Mouse (Mus musculus): Measurements from ENCODE around the gene Six5. TPM values are rescaled to one million over a fixed set of nuclear protein-coding genes. Genes with fewer than 3 reads are reported as not detected.
A peak's percentile ranks its signal among the peaks of the same experiment; 100 is the strongest.
"Not testable (repeated sequence)": the region's sequence is repeated elsewhere in the genome, so short reads cannot be mapped to it uniquely, and the experiment has no call there.

Gene Six5
- polyA plus RNA-seq, 1 experiment from 2014 or later: 7.6 TPM

GRCm38 (mm10) chr7:19057405-19057804 lies 37.0 kb upstream of the Six5 start:
- H3K9me3 ChIP-seq: no peaks in the 10 kb centered on the region
- peaks cover 44% of the 10 kb centered on the region for H3K36me3 ChIP-seq (replicated peaks)
- no peaks in the 10 kb centered on the region for H3K27me3 ChIP-seq (replicated peaks; ENCODE audit: low read depth, poor library complexity, severe bottlenecking)
- H3K4me3 ChIP-seq: no peak overlapping the region
- peaks cover 13% of the 10 kb centered on the region for H3K4me1 ChIP-seq
- no peak overlapping the region for H3K27ac ChIP-seq (replicated peaks)
- WGBS: 88% methylated on average over 10 of the region's 10 CpGs
- no peak for DNase-seq (ENCODE audit: low spot score)

GRCm38 (mm10) chr7:19065896-19066295 lies 28.5 kb upstream of the Six5 start:
- Histone ChIP-seq H3K4me3 (peak overlapping the region; percentile 32; the same call in 1 of the 2 replicates), H3K9me3 (peaks cover 10% of the 10 kb centered on the region), H3K36me3 (replicated peaks) (no peaks in the 10 kb centered on the region), H3K27me3 (replicated peaks; ENCODE audit: low read depth, poor library complexity, severe bottlenecking) (peaks cover 43% of the 10 kb centered on the region), H3K27ac (replicated peaks) (no peak overlapping the region), H3K4me1 (no peaks in the 10 kb centered on the region)
- 52% methylated on average over 13 of the region's 13 CpGs for WGBS
- no peak for DNase-seq (ENCODE audit: low spot score)

GRCm38 (mm10) chr7:19067063-19067462 lies 27.3 kb upstream of the Six5 start:
- Histone ChIP-seq H3K4me3 (no peak overlapping the region), H3K27ac (replicated peaks) (no peak overlapping the region), H3K4me1 (no peaks in the 10 kb centered on the region), H3K9me3 (peaks cover 10% of the 10 kb centered on the region), H3K27me3 (replicated peaks; ENCODE audit: low read depth, poor library complexity, severe bottlenecking) (peaks cover 43% of the 10 kb centered on the region), H3K36me3 (replicated peaks) (no peaks in the 10 kb centered on the region)
- no peak for DNase-seq (ENCODE audit: low spot score)
- 43% methylated on average over 14 of the region's 14 CpGs for WGBS

- H3K4me3 ChIP-seq: no peak overlapping the region
Observed at GRCm38 (mm10) chr7:19067935-19068334, 26.5 kb upstream of the Six5 start.

GRCm38 (mm10) chr7:19068707-19069106 lies 25.7 kb upstream of the Six5 start:
- DNase-seq (ENCODE audit: low spot score): peak; percentile 75
- H3K36me3 ChIP-seq (replicated peaks): no peaks in the 10 kb centered on the region
- WGBS: 7% methylated on average over 2 of the region's 2 CpGs

More at GRCm38 (mm10) chr7:19067935-19068334, 26.5 kb upstream of the Six5 start:
- Histone ChIP-seq H3K4me1 (no peaks in the 10 kb centered on the region), H3K36me3 (replicated peaks) (no peaks in the 10 kb centered on the region), H3K9me3 (peaks cover 10% of the 10 kb centered on the region), H3K27me3 (replicated peaks; ENCODE audit: low read depth, poor library complexity, severe bottlenecking) (peaks cover 43% of the 10 kb centered on the region), H3K27ac (replicated peaks) (no peak overlapping the region)
- DNase-seq (ENCODE audit: low spot score): no peak
- 68% methylated on average over 14 of the region's 14 CpGs for WGBS

GRCm38 (mm10) chr7:19069500-19069899 lies 24.9 kb upstream of the Six5 start:
- H3K4me1 ChIP-seq: no peaks in the 10 kb centered on the region
- whole genome bisulfite sequencing: 54% methylated on average over 3 of the region's 3 CpGs
- H3K27me3 ChIP-seq (replicated peaks; ENCODE audit: low read depth, poor library complexity, severe bottlenecking): peaks cover 37% of the 10 kb centered on the region
- peaks cover 10% of the 10 kb centered on the region for H3K9me3 ChIP-seq
- no peak overlapping the region for H3K27ac ChIP-seq (replicated peaks)
- no peaks in the 10 kb centered on the region for H3K36me3 ChIP-seq (replicated peaks)
- DNase-seq (ENCODE audit: low spot score): no peak
- H3K4me3 ChIP-seq: no peak overlapping the region

More at GRCm38 (mm10) chr7:19068707-19069106, 25.7 kb upstream of the Six5 start:
- Histone ChIP-seq H3K27ac (replicated peaks) (no peak overlapping the region), H3K9me3 (peaks cover 10% of the 10 kb centered on the region), H3K4me1 (no peaks in the 10 kb centered on the region), H3K27me3 (replicated peaks; ENCODE audit: low read depth, poor library complexity, severe bottlenecking) (peaks cover 43% of the 10 kb centered on the region), H3K4me3 (no peak overlapping the region)

- H3K4me3 ChIP-seq; H3K36me3 ChIP-seq (replicated peaks); H3K9me3 ChIP-seq; DNase-seq (ENCODE audit: low spot score); H3K4me1 ChIP-seq; H3K27ac ChIP-seq (replicated peaks): not testable (repeated sequence)
- WGBS: 55% methylated on average over 3 of the region's 3 CpGs
- H3K27me3 ChIP-seq (replicated peaks; ENCODE audit: low read depth, poor library complexity, severe bottlenecking): peaks cover 22% of the 10 kb centered on the region
Observed at GRCm38 (mm10) chr7:19071024-19071423, 23.4 kb upstream of the Six5 start.

- peaks cover 10% of the 10 kb centered on the region for H3K36me3 ChIP-seq (replicated peaks)
- WGBS: 87% methylated on average over 9 of the region's 9 CpGs
- DNase-seq (ENCODE audit: low spot score): peak; percentile 54
Observed at GRCm38 (mm10) chr7:19073504-19073903, 20.9 kb upstream of the Six5 start.

GRCm38 (mm10) chr7:19074494-19074893 lies 19.9 kb upstream of the Six5 start:
- H3K9me3 ChIP-seq: no peaks in the 10 kb centered on the region
- H3K27me3 ChIP-seq (replicated peaks; ENCODE audit: low read depth, poor library complexity, severe bottlenecking): no peaks in the 10 kb centered on the region
- H3K36me3 ChIP-seq (replicated peaks): peaks cover 20% of the 10 kb centered on the region
- H3K4me1 ChIP-seq: peaks cover 25% of the 10 kb centered on the region
- H3K27ac ChIP-seq (replicated peaks): no peak overlapping the region
- DNase-seq (ENCODE audit: low spot score): no peak
- WGBS: 94% methylated on average over 6 of the region's 6 CpGs
- peak overlapping the region; percentile 99; the same call in 1 of the 2 replicates for H3K4me3 ChIP-seq

More at GRCm38 (mm10) chr7:19073504-19073903, 20.9 kb upstream of the Six5 start:
- no peaks in the 10 kb centered on the region for H3K9me3 ChIP-seq
- H3K27me3 ChIP-seq (replicated peaks; ENCODE audit: low read depth, poor library complexity, severe bottlenecking): no peaks in the 10 kb centered on the region
- H3K4me1 ChIP-seq: peaks cover 25% of the 10 kb centered on the region
- no peak overlapping the region for H3K4me3 ChIP-seq
- no peak overlapping the region for H3K27ac ChIP-seq (replicated peaks)

GRCm38 (mm10) chr7:19075231-19075630 lies 19.2 kb upstream of the Six5 start:
- 54% methylated on average over 5 of the region's 5 CpGs for WGBS
- Histone ChIP-seq H3K27ac (replicated peaks) (0 out of 2 replicates have a peak overlapping the region, but pooled peaks have one; percentile 40), H3K9me3 (no peaks in the 10 kb centered on the region)

GRCm38 (mm10) chr7:19075723-19076585 lies 18.4 kb upstream of the Six5 start, which contains the start of gene Dmwd:
Gene Dmwd, plus strand, starts transcription at chr7:19076227.
- under 1% methylated on average over 91 of the region's 91 CpGs for WGBS
- H3K36me3 ChIP-seq (replicated peaks): peaks cover 35% of the 10 kb centered on the region
- peak within 1 kb of the TSS; percentile 99 for H3K4me3 ChIP-seq

More at GRCm38 (mm10) chr7:19075231-19075630, 19.2 kb upstream of the Six5 start:
- peaks cover 28% of the 10 kb centered on the region for H3K36me3 ChIP-seq (replicated peaks)
- H3K4me3 ChIP-seq: peak overlapping the region; percentile 99
- no peak for DNase-seq (ENCODE audit: low spot score)
- H3K27me3 ChIP-seq (replicated peaks; ENCODE audit: low read depth, poor library complexity, severe bottlenecking): no peaks in the 10 kb centered on the region
- peaks cover 25% of the 10 kb centered on the region for H3K4me1 ChIP-seq

GRCm38 (mm10) chr7:19076586-19076991 lies 17.8 kb upstream of the Six5 start:
- Histone ChIP-seq H3K4me3 (peak overlapping the region; percentile 99), H3K27me3 (replicated peaks; ENCODE audit: low read depth, poor library complexity, severe bottlenecking) (no peaks in the 10 kb centered on the region), H3K27ac (replicated peaks) (peak overlapping the region; percentile 93), H3K36me3 (replicated peaks) (peaks cover 41% of the 10 kb centered on the region), H3K9me3 (no peaks in the 10 kb centered on the region), H3K4me1 (peaks cover 27% of the 10 kb centered on the region)
- peak; percentile 46 for DNase-seq (ENCODE audit: low spot score)
- under 1% methylated on average over 22 of the region's 22 CpGs for whole genome bisulfite sequencing

More at GRCm38 (mm10) chr7:19075723-19076585, 18.4 kb upstream of the Six5 start, which contains the start of gene Dmwd:
- no peaks in the 10 kb centered on the region for H3K9me3 ChIP-seq
- DNase-seq (ENCODE audit: low spot score): peak; percentile 99
- H3K27ac ChIP-seq (replicated peaks): peak within 1 kb of the TSS; percentile 93
- H3K4me1 ChIP-seq: peaks cover 25% of the 10 kb centered on the region
- no peaks in the 10 kb centered on the region for H3K27me3 ChIP-seq (replicated peaks; ENCODE audit: low read depth, poor library complexity, severe bottlenecking)

GRCm38 (mm10) chr7:19077761-19078160 lies 16.6 kb upstream of the Six5 start:
- no peak for DNase-seq (ENCODE audit: low spot score)
- peak overlapping the region; percentile 99 for H3K4me3 ChIP-seq
- peaks cover 53% of the 10 kb centered on the region for H3K36me3 ChIP-seq (replicated peaks)
- H3K27ac ChIP-seq (replicated peaks): no peak overlapping the region
- 77% methylated on average over 14 of the region's 14 CpGs for WGBS
- no peaks in the 10 kb centered on the region for H3K9me3 ChIP-seq
- H3K4me1 ChIP-seq: peaks cover 39% of the 10 kb centered on the region
- no peaks in the 10 kb centered on the region for H3K27me3 ChIP-seq (replicated peaks; ENCODE audit: low read depth, poor library complexity, severe bottlenecking)

Data from embryonic facial prominence, embryonic 10.5 days (tissue).